Mouse (Mus musculus) intestine, postnatal 0 days (tissue): Measurements from ENCODE around the gene Zfp651. TPM values are rescaled to one million over a fixed set of nuclear protein-coding genes. Genes with fewer than 3 reads are reported as not detected.

Experiments used
- ATAC-seq: fragments of 200-750 bp; cut with Nextera tagmentation; 2 replicates; pipeline ENCODE4 v1.8.0; 2017; ENCODE audit warnings: mild to moderate bottlenecking, moderate TSS enrichment, moderate library complexity
- H3K27ac ChIP-seq: fragments of 300-500 bp; sonication (generic); 2 replicates; pipeline ENCODE4 v1.5.1; 2014; ENCODE audit warnings: mild to moderate bottlenecking, low read depth, low read length, moderate library complexity
- H3K27me3 ChIP-seq: fragments of 300-500 bp; sonication (generic); replicated peaks from 2 replicates; pipeline ENCODE4 v1.6.1; 2014; ENCODE audit warnings: low read length, mixed read lengths; ENCODE audit not compliant: control insufficient read depth, insufficient read depth
- H3K36me3 ChIP-seq: fragments of 300-500 bp; sonication (generic); 2 replicates; pipeline ENCODE4 v1.6.1; 2014; ENCODE audit warnings: mild to moderate bottlenecking, moderate library complexity; ENCODE audit not compliant: control insufficient read depth, insufficient read depth
- H3K4me1 ChIP-seq: fragments of 300-500 bp; sonication (generic); replicated peaks from 2 replicates; pipeline ENCODE4 v1.6.1; 2014; ENCODE audit warnings: antibody characterized with exemption, low read length, mixed read lengths; ENCODE audit not compliant: control insufficient read depth, insufficient read depth
- H3K4me2 ChIP-seq: fragments of 300-500 bp; sonication (generic); replicated peaks from 2 replicates; pipeline ENCODE4 v1.6.1; 2014; ENCODE audit warnings: low read depth, mild to moderate bottlenecking, moderate library complexity
- H3K4me3 ChIP-seq: fragments of 300-500 bp; sonication (generic); 2 replicates; pipeline ENCODE4 v1.5.1; 2014; ENCODE audit warnings: low read depth, low read length
- H3K9ac ChIP-seq: fragments of 300-500 bp; sonication (generic); 2 replicates; pipeline ENCODE4 v1.6.1; 2014; ENCODE audit warnings: mild to moderate bottlenecking, low read depth, low read length
- H3K9me3 ChIP-seq: fragments of 300-500 bp; sonication (generic); 2 replicates; pipeline ENCODE4 v1.6.1; 2016; ENCODE audit warnings: mixed run types; ENCODE audit not compliant: control insufficient read depth
- CTCF ChIP-seq: sonication (generic); IDR thresholded peaks from 2 replicates; pipeline ENCODE4 v1.5.1; 2016; ENCODE audit warnings: low read depth, mild to moderate bottlenecking, control low read depth, antibody characterized with exemption, moderate library complexity
- WGBS: fragments of 180-500 bp; shearing (Covaris S2); extraction: QIAGEN DNeasy Blood & Tissue Kit; methylation state at CpG from one replicate; pipeline ENCODE4 v1.1.7; 2014; 5-methylcytosine and 5-hydroxymethylcytosine counted together
- polyA plus RNA-seq: library from polyadenylated mRNA; unstranded; fragments of >200 nt; fragmentation: Nextera tagmentation; extraction: Ambion mirVana; gene quantifications from 2 replicates; pipeline ENCODE4 v1.2.1, GENCODE M21; 2015

Gene Zfp651
- polyA plus RNA-seq, 1 experiment from 2014 or later = 6.2 TPM

- H3K27me3 ChIP-seq = no peaks in the 10 kb centered on the region
- TF ChIP-seq CTCF = no peak
- H3K4me3 ChIP-seq = no peak overlapping the region
- H3K27ac ChIP-seq = no peak overlapping the region
- H3K4me2 ChIP-seq = no peak overlapping the region
- H3K9me3 ChIP-seq = no peaks in the 10 kb centered on the region
- 0 out of 2 replicates have a peak, but pooled peaks have one; percentile 17 for ATAC-seq
- H3K4me1 ChIP-seq = 0 out of 2 replicates have a peak, but pooled peaks cover 5% of the 10 kb centered on the region
- H3K9ac ChIP-seq = no peak overlapping the region
- no peaks in the 10 kb centered on the region for H3K36me3 ChIP-seq
- WGBS = 40% methylated on average over 6 of the region's 6 CpGs
Observed at GRCm38 (mm10) chr9:121798887-121799520, 39.9 kb downstream of the Zfp651 start.

GRCm38 (mm10) chr9:121802747-121803146 is 43.6 kb downstream of the Zfp651 start:
- TF ChIP-seq CTCF = no peak
- WGBS = 47% methylated on average over 7 of the region's 7 CpGs
- H3K9ac ChIP-seq = no peak overlapping the region

GRCm38 (mm10) chr9:121807546-121807945 is 48.4 kb downstream of the Zfp651 start:
- Histone ChIP-seq H3K9ac (no peak overlapping the region), H3K36me3 (no peaks in the 10 kb centered on the region), H3K27me3 (no peaks in the 10 kb centered on the region), H3K4me1 (no peaks in the 10 kb centered on the region), H3K4me2 (no peak overlapping the region), H3K4me3 (no peak overlapping the region), H3K27ac (no peak overlapping the region), H3K9me3 (no peaks in the 10 kb centered on the region)
- ATAC-seq = no peak
- no peak for TF ChIP-seq CTCF
- 71% methylated on average over 1 of the region's 1 CpGs for WGBS

More at GRCm38 (mm10) chr9:121802747-121803146, 43.6 kb downstream of the Zfp651 start:
- no peak overlapping the region for H3K4me3 ChIP-seq
- no peaks in the 10 kb centered on the region for H3K27me3 ChIP-seq
- H3K27ac ChIP-seq = no peak overlapping the region
- no peaks in the 10 kb centered on the region for H3K9me3 ChIP-seq
- H3K4me2 ChIP-seq = no peak overlapping the region
- no peaks in the 10 kb centered on the region for H3K36me3 ChIP-seq
- H3K4me1 ChIP-seq = 0 out of 2 replicates have a peak, but pooled peaks cover 5% of the 10 kb centered on the region
- ATAC-seq = no peak

- WGBS = 63% methylated on average over 7 of the region's 7 CpGs
- ATAC-seq = no peak
- no peak overlapping the region for H3K4me3 ChIP-seq
Observed at GRCm38 (mm10) chr9:121807947-121808346, 48.8 kb downstream of the Zfp651 start.

GRCm38 (mm10) chr9:121808511-121808910 is 49.4 kb downstream of the Zfp651 start:
- no peak for ATAC-seq
- 76% methylated on average over 3 of the region's 3 CpGs for WGBS
- H3K27ac ChIP-seq = no peak overlapping the region
- no peaks in the 10 kb centered on the region for H3K36me3 ChIP-seq
- H3K9me3 ChIP-seq = no peaks in the 10 kb centered on the region
- H3K4me1 ChIP-seq = no peaks in the 10 kb centered on the region
- no peak overlapping the region for H3K9ac ChIP-seq
- TF ChIP-seq CTCF = no peak
- no peak overlapping the region for H3K4me2 ChIP-seq
- no peaks in the 10 kb centered on the region for H3K27me3 ChIP-seq
- no peak overlapping the region for H3K4me3 ChIP-seq

More at GRCm38 (mm10) chr9:121807947-121808346, 48.8 kb downstream of the Zfp651 start:
- Histone ChIP-seq H3K9ac (no peak overlapping the region), H3K9me3 (no peaks in the 10 kb centered on the region), H3K4me2 (no peak overlapping the region), H3K27me3 (no peaks in the 10 kb centered on the region), H3K27ac (no peak overlapping the region), H3K4me1 (no peaks in the 10 kb centered on the region), H3K36me3 (no peaks in the 10 kb centered on the region)
- no peak for TF ChIP-seq CTCF

GRCm38 (mm10) chr9:121810081-121810821 is 51.1 kb downstream of the Zfp651 start:
- TF ChIP-seq CTCF = no peak
- Histone ChIP-seq H3K36me3 (no peaks in the 10 kb centered on the region), H3K4me3 (no peak overlapping the region), H3K27me3 (no peaks in the 10 kb centered on the region), H3K9me3 (no peaks in the 10 kb centered on the region), H3K4me1 (no peaks in the 10 kb centered on the region), H3K4me2 (no peak overlapping the region), H3K27ac (no peak overlapping the region), H3K9ac (no peak overlapping the region)
- no peak for ATAC-seq
- 51% methylated on average over 15 of the region's 15 CpGs for WGBS
